Mouse (Mus musculus): ENCODE data around the gene Prss47.

DNA sequence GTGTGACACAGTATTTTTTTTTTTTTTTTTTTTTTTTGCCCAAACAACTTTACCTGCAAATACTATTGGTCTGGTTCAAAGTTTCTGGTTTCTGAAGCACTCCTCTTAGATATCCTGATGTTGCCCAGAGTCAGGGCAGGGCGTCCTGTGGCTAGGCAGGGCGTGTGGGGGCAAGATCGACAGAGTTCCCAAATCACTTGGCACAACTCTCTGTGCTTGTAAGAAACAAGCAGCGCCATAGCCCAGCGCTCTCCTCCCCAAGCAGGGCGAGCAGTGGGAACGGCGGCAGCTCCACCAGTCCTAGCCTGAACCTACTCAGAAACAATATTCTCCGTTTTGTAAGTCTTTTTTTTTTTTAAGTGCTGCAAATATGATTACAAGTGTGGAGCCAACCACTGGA lies 48.1 kb upstream of the Prss47 start:
- no peak for TF ChIP-seq CTCF (IDR thresholded peaks at IDR 0.05; ENCODE audit: extremely low read depth, insufficient read depth, insufficient read length, insufficient replicate concordance)
- no peak for TF ChIP-seq POLR2A (IDR thresholded peaks at IDR 0.05; ENCODE audit: low read depth, low read length)
